Mouse (Mus musculus): Measurements from ENCODE around the gene E2f3. TPM values are rescaled to one million over a fixed set of nuclear protein-coding genes. Genes with fewer than 3 reads are reported as not detected.

E2f3 gene
- polyA plus RNA-seq, 1 experiment from 2014 or later: 3.4 TPM

DNA sequence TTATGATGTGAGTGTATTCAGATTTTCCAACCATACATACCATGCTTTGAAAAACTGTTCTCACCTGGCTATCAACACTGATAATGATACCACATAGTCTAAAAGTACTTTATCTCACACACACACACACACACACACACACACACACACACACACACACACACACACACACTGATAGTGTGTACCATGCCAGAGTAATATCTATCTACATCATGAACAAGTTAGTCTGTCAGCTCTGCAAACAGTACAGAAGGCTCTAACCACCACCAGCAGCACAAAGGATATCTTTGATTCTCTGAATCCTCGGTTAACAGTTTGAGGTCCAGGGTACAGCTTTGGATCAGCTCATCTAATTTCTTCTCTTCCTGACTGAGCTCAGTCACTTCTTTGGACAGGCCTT is 69.3 kb downstream of the E2f3 start:
- Histone ChIP-seq H3K27me3 (ENCODE audit: control insufficient read depth, insufficient read depth, low read depth, low read length) (no peaks in the 10 kb centered on the region), H3K4me3 (ENCODE audit: low read depth, low read length) (no peak overlapping the region), H3K36me3 (ENCODE audit: control insufficient read depth, insufficient read depth) (peaks cover 17% of the 10 kb centered on the region), H3K9ac (ENCODE audit: low read depth, low read length) (no peak overlapping the region), H3K9me3 (replicated peaks; ENCODE audit: control insufficient read depth, low read length) (no peaks in the 10 kb centered on the region), H3K4me1 (ENCODE audit: control insufficient read depth, low read depth, low read length) (no peaks in the 10 kb centered on the region), H3K4me2 (ENCODE audit: low read depth, low read length) (no peak overlapping the region), H3K27ac (ENCODE audit: low read length) (no peak overlapping the region)
- no peak for ATAC-seq (ENCODE audit: low read depth)
- WGBS (ENCODE audit: insufficient replicate concordance): 59% methylated on average over 1 of the region's 1 CpGs

DNA sequence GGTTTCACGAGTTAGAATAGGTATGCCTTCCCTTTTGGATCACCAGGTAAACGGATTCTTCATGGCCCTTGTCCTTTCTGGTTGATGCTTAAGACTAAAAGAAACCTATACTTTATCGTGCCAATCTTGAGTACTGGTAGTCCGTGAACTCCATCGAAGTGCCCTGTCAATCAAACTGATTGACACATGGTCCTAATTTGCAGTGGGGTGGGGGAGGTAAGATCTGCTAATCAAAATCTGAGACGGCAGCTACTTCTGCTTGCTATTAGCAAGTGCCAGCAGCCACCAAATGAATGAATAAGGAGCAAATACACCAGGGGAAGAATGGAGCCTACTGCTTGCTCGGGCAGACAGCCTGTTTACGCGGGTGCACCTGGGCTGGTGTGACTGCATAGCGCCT is 72.3 kb downstream of the E2f3 start:
- WGBS (ENCODE audit: insufficient replicate concordance): 84% methylated on average over 10 of the region's 10 CpGs
- Histone ChIP-seq H3K4me3 (ENCODE audit: low read depth, low read length) (no peak overlapping the region), H3K27me3 (ENCODE audit: control insufficient read depth, insufficient read depth, low read depth, low read length) (no peaks in the 10 kb centered on the region), H3K9me3 (replicated peaks; ENCODE audit: control insufficient read depth, low read length) (no peaks in the 10 kb centered on the region), H3K9ac (ENCODE audit: low read depth, low read length) (no peak overlapping the region), H3K27ac (ENCODE audit: low read length) (no peak overlapping the region), H3K4me1 (ENCODE audit: control insufficient read depth, low read depth, low read length) (no peaks in the 10 kb centered on the region), H3K4me2 (ENCODE audit: low read depth, low read length) (no peak overlapping the region), H3K36me3 (ENCODE audit: control insufficient read depth, insufficient read depth) (peaks cover 42% of the 10 kb centered on the region)
- ATAC-seq (ENCODE audit: low read depth): no peak

DNA sequence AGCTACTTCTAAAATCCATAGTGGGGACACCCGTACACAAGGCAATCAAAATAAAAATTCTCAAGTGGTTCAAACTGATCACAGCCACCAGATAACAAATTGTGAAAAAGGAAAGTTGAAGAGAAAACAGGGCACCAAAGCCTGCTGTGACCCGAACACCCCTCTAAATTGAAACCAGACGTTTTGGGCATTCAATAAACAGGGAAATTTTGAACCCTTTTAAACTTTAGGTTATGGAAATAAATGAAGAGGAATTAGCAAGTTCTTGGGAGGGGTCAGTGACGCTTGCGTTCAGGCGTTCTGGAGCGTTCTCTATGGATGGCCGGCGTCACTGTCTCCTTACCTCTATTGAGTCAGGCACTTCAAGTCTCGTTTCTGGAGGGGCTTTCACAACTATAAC is 72.8 kb downstream of the E2f3 start:
- Histone ChIP-seq H3K9me3 (replicated peaks; ENCODE audit: control insufficient read depth, low read length) (no peaks in the 10 kb centered on the region), H3K4me2 (ENCODE audit: low read depth, low read length) (no peak overlapping the region), H3K9ac (ENCODE audit: low read depth, low read length) (no peak overlapping the region), H3K27ac (ENCODE audit: low read length) (no peak overlapping the region), H3K4me1 (ENCODE audit: control insufficient read depth, low read depth, low read length) (no peaks in the 10 kb centered on the region), H3K36me3 (ENCODE audit: control insufficient read depth, insufficient read depth) (peaks cover 39% of the 10 kb centered on the region), H3K27me3 (ENCODE audit: control insufficient read depth, insufficient read depth, low read depth, low read length) (no peaks in the 10 kb centered on the region), H3K4me3 (ENCODE audit: low read depth, low read length) (no peak overlapping the region)
- ATAC-seq (ENCODE audit: low read depth): no peak
- 80% methylated on average over 10 of the region's 10 CpGs for WGBS (ENCODE audit: insufficient replicate concordance)

DNA sequence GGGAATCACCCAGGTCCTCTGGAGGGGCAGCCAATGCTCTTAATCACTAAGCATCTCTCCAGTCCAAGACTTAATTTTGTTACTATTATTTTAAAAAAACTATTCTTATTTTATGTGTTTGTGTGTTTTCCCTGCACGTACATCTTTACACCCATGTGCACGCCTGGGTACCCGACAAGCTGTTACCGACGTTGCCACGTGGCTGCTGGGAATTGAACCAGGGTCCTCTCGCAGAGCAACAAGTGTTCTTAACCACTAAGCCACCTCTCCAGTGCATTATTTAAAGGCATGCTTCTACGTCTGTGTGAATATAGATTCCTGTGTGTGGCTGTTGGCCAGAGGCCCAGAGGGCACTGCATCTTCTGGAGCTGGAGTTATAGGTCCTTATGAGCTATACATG is 73.6 kb downstream of the E2f3 start:
- H3K36me3 ChIP-seq (ENCODE audit: control insufficient read depth, insufficient read depth): peaks cover 39% of the 10 kb centered on the region
- no peak overlapping the region for H3K9ac ChIP-seq (ENCODE audit: low read depth, low read length)
- H3K4me2 ChIP-seq (ENCODE audit: low read depth, low read length): no peak overlapping the region
- H3K9me3 ChIP-seq (replicated peaks; ENCODE audit: control insufficient read depth, low read length): no peaks in the 10 kb centered on the region
- H3K4me3 ChIP-seq (ENCODE audit: low read depth, low read length): no peak overlapping the region
- ATAC-seq (ENCODE audit: low read depth): no peak
- no peaks in the 10 kb centered on the region for H3K27me3 ChIP-seq (ENCODE audit: control insufficient read depth, insufficient read depth, low read depth, low read length)
- 84% methylated on average over 8 of the region's 8 CpGs for WGBS (ENCODE audit: insufficient replicate concordance)
- H3K4me1 ChIP-seq (ENCODE audit: control insufficient read depth, low read depth, low read length): no peaks in the 10 kb centered on the region
- no peak overlapping the region for H3K27ac ChIP-seq (ENCODE audit: low read length)

DNA sequence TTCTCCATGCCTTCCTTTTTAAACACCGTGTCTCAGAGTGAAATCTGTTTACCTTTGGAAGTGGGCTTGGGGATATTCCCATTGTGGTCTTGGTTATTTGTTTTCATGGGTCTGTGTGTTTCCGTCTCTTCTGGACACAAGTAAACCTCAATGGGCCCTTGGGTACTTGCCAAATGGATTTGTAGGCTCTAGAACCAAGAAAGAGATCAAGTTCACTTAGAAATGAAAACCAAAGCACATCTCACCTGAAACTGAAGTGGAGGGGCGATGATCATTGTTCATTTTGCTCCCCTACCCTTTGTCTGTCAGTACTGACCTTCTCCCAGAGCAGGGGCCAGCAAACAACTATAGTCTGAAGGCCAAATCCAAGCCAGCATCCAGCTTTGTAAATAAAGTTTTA is 74.7 kb downstream of the E2f3 start:
- Histone ChIP-seq H3K9ac (ENCODE audit: low read depth, low read length) (no peak overlapping the region), H3K4me1 (ENCODE audit: control insufficient read depth, low read depth, low read length) (no peaks in the 10 kb centered on the region), H3K27ac (ENCODE audit: low read length) (no peak overlapping the region), H3K36me3 (ENCODE audit: control insufficient read depth, insufficient read depth) (peaks cover 36% of the 10 kb centered on the region), H3K4me2 (ENCODE audit: low read depth, low read length) (no peak overlapping the region), H3K9me3 (replicated peaks; ENCODE audit: control insufficient read depth, low read length) (no peaks in the 10 kb centered on the region), H3K4me3 (ENCODE audit: low read depth, low read length) (no peak overlapping the region), H3K27me3 (ENCODE audit: control insufficient read depth, insufficient read depth, low read depth, low read length) (no peaks in the 10 kb centered on the region)
- WGBS (ENCODE audit: insufficient replicate concordance): 79% methylated on average over 3 of the region's 3 CpGs
- no peak for ATAC-seq (ENCODE audit: low read depth)

DNA sequence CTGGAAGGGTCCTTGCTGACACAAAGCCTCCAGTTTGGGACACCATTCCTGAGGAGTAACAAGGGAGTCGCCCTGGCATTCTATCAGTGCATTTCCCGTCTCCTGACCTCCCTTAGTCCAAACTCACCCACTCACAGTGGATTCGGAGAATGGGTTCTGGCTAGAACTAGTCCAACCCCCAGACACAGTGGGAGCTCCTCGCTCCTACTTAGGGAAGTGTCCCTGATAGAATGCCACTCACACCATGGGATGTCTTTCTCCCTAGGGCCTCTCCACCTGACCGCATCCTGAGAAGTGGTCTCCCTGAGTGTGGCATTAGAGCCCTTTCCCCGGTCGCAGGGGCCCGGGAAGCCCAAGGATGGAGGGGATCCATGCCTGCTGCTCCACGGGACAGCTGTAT is 77.4 kb downstream of the E2f3 start:
- Histone ChIP-seq H3K4me2 (ENCODE audit: low read depth, low read length) (no peak overlapping the region), H3K4me1 (ENCODE audit: control insufficient read depth, low read depth, low read length) (no peaks in the 10 kb centered on the region), H3K4me3 (ENCODE audit: low read depth, low read length) (no peak overlapping the region), H3K27me3 (ENCODE audit: control insufficient read depth, insufficient read depth, low read depth, low read length) (no peaks in the 10 kb centered on the region), H3K36me3 (ENCODE audit: control insufficient read depth, insufficient read depth) (peaks cover 36% of the 10 kb centered on the region), H3K9me3 (replicated peaks; ENCODE audit: control insufficient read depth, low read length) (no peaks in the 10 kb centered on the region), H3K27ac (ENCODE audit: low read length) (no peak overlapping the region), H3K9ac (ENCODE audit: low read depth, low read length) (no peak overlapping the region)
- 91% methylated on average over 9 of the region's 9 CpGs for WGBS (ENCODE audit: insufficient replicate concordance)
- no peak for ATAC-seq (ENCODE audit: low read depth)

DNA sequence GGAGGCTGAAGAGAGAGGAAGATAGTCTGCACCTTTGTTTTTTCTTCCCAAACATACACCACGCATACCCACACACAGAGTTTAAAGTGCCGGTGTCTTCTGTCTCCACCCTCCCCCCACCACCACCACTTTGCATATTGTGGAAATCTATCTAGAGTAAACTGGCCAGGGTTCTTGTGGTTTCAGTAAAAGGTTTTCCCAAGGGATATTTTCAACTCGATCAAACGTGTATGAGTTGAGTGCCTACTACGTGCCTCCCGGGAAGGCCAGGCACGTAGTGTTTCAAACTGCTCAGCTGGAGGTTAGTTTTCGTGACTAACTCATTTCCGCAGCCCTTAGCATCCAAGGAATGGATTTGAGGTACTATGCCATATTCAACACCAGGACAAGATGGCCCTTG is 77.9 kb downstream of the E2f3 start:
- H3K4me1 ChIP-seq (ENCODE audit: control insufficient read depth, low read depth, low read length): no peaks in the 10 kb centered on the region
- H3K4me2 ChIP-seq (ENCODE audit: low read depth, low read length): no peak overlapping the region
- no peak overlapping the region for H3K9ac ChIP-seq (ENCODE audit: low read depth, low read length)
- ATAC-seq (ENCODE audit: low read depth): no peak
- no peaks in the 10 kb centered on the region for H3K27me3 ChIP-seq (ENCODE audit: control insufficient read depth, insufficient read depth, low read depth, low read length)
- H3K36me3 ChIP-seq (ENCODE audit: control insufficient read depth, insufficient read depth): peaks cover 32% of the 10 kb centered on the region
- WGBS (ENCODE audit: insufficient replicate concordance): 83% methylated on average over 9 of the region's 9 CpGs
- no peaks in the 10 kb centered on the region for H3K9me3 ChIP-seq (replicated peaks; ENCODE audit: control insufficient read depth, low read length)
- H3K27ac ChIP-seq (ENCODE audit: low read length): no peak overlapping the region
- H3K4me3 ChIP-seq (ENCODE audit: low read depth, low read length): no peak overlapping the region

DNA sequence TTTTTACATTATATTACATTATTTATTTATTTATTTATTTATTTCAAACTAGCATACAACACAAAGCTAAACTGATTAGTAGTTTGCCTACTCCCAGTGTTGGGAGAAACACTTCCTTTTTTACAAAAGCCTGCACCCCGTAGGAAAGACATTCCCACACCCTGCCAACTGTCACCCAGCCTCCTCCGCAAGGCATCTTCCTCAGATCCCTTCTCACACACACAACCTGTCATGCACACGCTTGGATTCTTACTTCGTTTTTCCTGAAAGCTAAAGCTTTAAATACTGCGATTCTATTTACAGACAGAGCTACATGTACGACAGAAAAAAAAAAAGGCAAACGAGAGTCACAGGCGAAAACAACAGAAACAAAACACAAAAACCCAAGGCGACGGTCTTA is 79.1 kb downstream of the E2f3 start:
- no peaks in the 10 kb centered on the region for H3K4me1 ChIP-seq (ENCODE audit: control insufficient read depth, low read depth, low read length)
- ATAC-seq (ENCODE audit: low read depth): no peak
- H3K9ac ChIP-seq (ENCODE audit: low read depth, low read length): no peak overlapping the region
- 81% methylated on average over 10 of the region's 10 CpGs for WGBS (ENCODE audit: insufficient replicate concordance)
- no peak overlapping the region for H3K27ac ChIP-seq (ENCODE audit: low read length)
- no peak overlapping the region for H3K4me3 ChIP-seq (ENCODE audit: low read depth, low read length)
- no peaks in the 10 kb centered on the region for H3K9me3 ChIP-seq (replicated peaks; ENCODE audit: control insufficient read depth, low read length)
- no peaks in the 10 kb centered on the region for H3K27me3 ChIP-seq (ENCODE audit: control insufficient read depth, insufficient read depth, low read depth, low read length)
- H3K4me2 ChIP-seq (ENCODE audit: low read depth, low read length): no peak overlapping the region
- peaks cover 27% of the 10 kb centered on the region for H3K36me3 ChIP-seq (ENCODE audit: control insufficient read depth, insufficient read depth)

DNA sequence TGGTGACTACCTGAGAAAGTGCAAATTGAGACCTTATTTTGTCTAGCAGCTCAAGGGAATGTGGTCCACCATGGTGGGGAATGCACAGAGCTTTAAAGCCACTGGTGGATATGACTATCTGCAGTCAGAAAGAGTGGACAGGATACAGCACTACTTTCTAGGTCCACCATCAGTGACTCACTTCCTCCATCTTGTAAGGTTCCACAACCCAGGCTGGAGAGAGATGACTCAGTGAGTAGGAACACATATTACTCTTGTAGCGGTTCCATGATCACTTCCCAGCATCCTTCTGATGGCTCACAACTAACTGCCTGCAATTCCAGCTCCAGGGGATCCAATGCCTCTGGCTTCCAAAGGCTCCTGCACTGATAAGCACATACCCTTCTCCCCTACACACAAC is 82.5 kb downstream of the E2f3 start:
- H3K9ac ChIP-seq (ENCODE audit: low read depth, low read length): no peak overlapping the region
- no peaks in the 10 kb centered on the region for H3K36me3 ChIP-seq (ENCODE audit: control insufficient read depth, insufficient read depth)
- no peak overlapping the region for H3K4me2 ChIP-seq (ENCODE audit: low read depth, low read length)
- 57% methylated on average over 1 of the region's 1 CpGs for WGBS (ENCODE audit: insufficient replicate concordance)
- no peaks in the 10 kb centered on the region for H3K27me3 ChIP-seq (ENCODE audit: control insufficient read depth, insufficient read depth, low read depth, low read length)
- no peak overlapping the region for H3K4me3 ChIP-seq (ENCODE audit: low read depth, low read length)
- H3K4me1 ChIP-seq (ENCODE audit: control insufficient read depth, low read depth, low read length): no peaks in the 10 kb centered on the region
- H3K9me3 ChIP-seq (replicated peaks; ENCODE audit: control insufficient read depth, low read length): no peaks in the 10 kb centered on the region
- no peak for ATAC-seq (ENCODE audit: low read depth)
- H3K27ac ChIP-seq (ENCODE audit: low read length): no peak overlapping the region

DNA sequence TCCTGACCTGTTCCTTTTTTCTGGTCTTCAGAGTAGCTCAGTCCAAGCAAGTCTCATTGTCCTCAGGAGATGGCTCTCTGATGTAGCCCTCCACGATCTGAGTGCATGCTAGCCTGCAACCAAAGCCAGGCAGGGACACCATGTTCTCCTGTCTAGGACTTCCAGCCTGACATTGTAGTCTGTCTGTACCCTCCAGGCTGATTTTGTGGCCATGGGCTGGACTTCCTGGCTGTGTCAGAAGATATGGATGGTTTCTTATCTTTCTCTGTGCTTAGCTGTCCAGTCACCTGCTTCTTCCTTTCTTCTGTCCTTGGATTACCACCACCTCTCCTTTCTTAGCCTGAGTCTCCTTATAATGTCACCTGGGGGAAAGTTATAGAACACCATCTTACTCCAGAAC is 83.2 kb downstream of the E2f3 start:
- Histone ChIP-seq H3K27ac (ENCODE audit: low read length) (no peak overlapping the region), H3K4me1 (ENCODE audit: control insufficient read depth, low read depth, low read length) (no peaks in the 10 kb centered on the region), H3K9me3 (replicated peaks; ENCODE audit: control insufficient read depth, low read length) (no peaks in the 10 kb centered on the region), H3K4me3 (ENCODE audit: low read depth, low read length) (no peak overlapping the region), H3K36me3 (ENCODE audit: control insufficient read depth, insufficient read depth) (no peaks in the 10 kb centered on the region), H3K9ac (ENCODE audit: low read depth, low read length) (no peak overlapping the region), H3K27me3 (ENCODE audit: control insufficient read depth, insufficient read depth, low read depth, low read length) (no peaks in the 10 kb centered on the region), H3K4me2 (ENCODE audit: low read depth, low read length) (no peak overlapping the region)
- no peak for ATAC-seq (ENCODE audit: low read depth)
- 65% methylated on average over 1 of the region's 1 CpGs for WGBS (ENCODE audit: insufficient replicate concordance)

All from liver, embryonic 16.5 days (tissue).